Mouse (Mus musculus) limb, embryonic 12.5 days (tissue): Measurements from ENCODE around the gene Etaa1. TPM values are rescaled to one million over a fixed set of nuclear protein-coding genes. Genes with fewer than 3 reads are reported as not detected.
"Not testable (repeated sequence)": the region's sequence is repeated elsewhere in the genome, so short reads cannot be mapped to it uniquely, and the experiment has no call there.

Source experiments
- ATAC-seq: fragments of 200-750 bp; cut with Nextera tagmentation; 2 replicates; pipeline ENCODE4 v1.8.0; 2017; ENCODE audit warnings: low read depth, moderate TSS enrichment; ENCODE audit not compliant: insufficient number of reproducible peaks, insufficient read depth, low FRiP score, low TSS enrichment
- H3K27ac ChIP-seq: fragments of 300-500 bp; sonication (generic); 2 replicates; pipeline ENCODE4 v1.5.1; 2016; ENCODE audit warnings: mild to moderate bottlenecking, moderate library complexity
- H3K27me3 ChIP-seq: fragments of 300-500 bp; sonication (generic); 2 replicates; pipeline ENCODE4 v1.6.1; 2016; ENCODE audit warnings: mild to moderate bottlenecking, moderate library complexity
- H3K36me3 ChIP-seq: fragments of 300-500 bp; sonication (generic); 2 replicates; pipeline ENCODE4 v1.6.1; 2016; ENCODE audit warnings: mild to moderate bottlenecking, moderate library complexity
- H3K4me1 ChIP-seq: fragments of 300-500 bp; sonication (generic); replicated peaks from 2 replicates; pipeline ENCODE4 v1.6.1; 2016
- H3K4me2 ChIP-seq: fragments of 300-500 bp; sonication (generic); 2 replicates; pipeline ENCODE4 v1.6.1; 2016; ENCODE audit warnings: mild to moderate bottlenecking, moderate library complexity
- H3K4me3 ChIP-seq: fragments of 300-500 bp; sonication (generic); replicated peaks from 2 replicates; pipeline ENCODE4 v1.5.1; 2016; ENCODE audit warnings: mild to moderate bottlenecking
- H3K9ac ChIP-seq: fragments of 300-500 bp; sonication (generic); replicated peaks from 2 replicates; pipeline ENCODE4 v1.6.1; 2016; ENCODE audit warnings: mild to moderate bottlenecking, moderate library complexity
- H3K9me3 ChIP-seq: fragments of 300-500 bp; sonication (generic); 2 replicates; pipeline ENCODE4 v1.6.1; 2016; ENCODE audit warnings: mild to moderate bottlenecking, moderate library complexity
- WGBS: fragments of 180-500 bp; shearing (Covaris S2); methylation state at CpG from one replicate; pipeline ENCODE4 v1.1.7; 2016; 5-methylcytosine and 5-hydroxymethylcytosine counted together
- polyA plus RNA-seq: library from polyadenylated mRNA; unstranded; fragments of >200 nt; fragmentation: Nextera tagmentation; extraction: Ambion mirVana; gene quantifications from 2 replicates; pipeline ENCODE4 v1.2.1, GENCODE M21; 2016

The Etaa1 gene
- polyA plus RNA-seq, 1 experiment from 2014 or later = 15.3 TPM

DNA sequence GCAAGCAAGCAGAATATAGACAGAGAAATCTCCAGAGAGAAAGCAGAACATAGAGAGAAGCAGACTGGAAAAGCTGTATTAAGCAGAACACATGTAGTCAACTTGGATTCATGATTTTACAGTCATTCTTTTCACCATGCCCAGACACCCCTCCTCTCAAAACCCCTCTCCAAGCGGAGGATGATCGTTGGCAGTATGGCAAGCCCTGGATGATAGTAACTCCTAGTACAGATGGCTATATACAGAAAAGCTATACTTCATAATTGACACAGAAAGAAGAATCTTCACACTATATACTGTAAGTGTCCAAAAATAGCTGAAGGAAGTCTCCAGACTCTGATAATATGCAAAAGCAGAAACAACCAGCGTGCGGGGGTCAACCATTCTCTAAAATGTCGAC lies 36.6 kb downstream of the Etaa1 start:
- Histone ChIP-seq H3K36me3 (no peaks in the 10 kb centered on the region), H3K27ac (no peak overlapping the region), H3K4me1 (no peaks in the 10 kb centered on the region), H3K9ac (no peak overlapping the region), H3K9me3 (no peaks in the 10 kb centered on the region), H3K4me3 (no peak overlapping the region), H3K27me3 (no peaks in the 10 kb centered on the region), H3K4me2 (no peak overlapping the region)
- ATAC-seq = no peak
- WGBS = 89% methylated on average over 5 of the region's 5 CpGs

DNA sequence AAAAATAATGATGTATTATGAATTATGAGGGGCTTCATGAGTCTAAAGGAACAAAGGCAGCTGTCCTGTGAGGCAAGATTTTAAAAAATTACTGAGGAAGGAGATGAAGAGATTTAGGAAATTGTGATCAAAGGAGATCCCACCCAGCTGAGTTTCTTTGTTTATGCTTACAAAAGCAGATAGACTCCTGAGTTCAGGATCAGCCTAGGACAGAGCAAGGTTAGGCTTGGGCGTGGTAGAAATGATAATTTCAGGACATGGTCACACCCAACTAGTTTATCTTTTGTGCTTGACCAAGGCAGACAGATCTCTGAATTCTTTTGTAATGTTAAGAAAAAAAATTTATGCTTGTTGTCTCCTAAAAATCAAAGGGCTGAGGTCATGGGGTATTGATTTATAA lies 37.2 kb downstream of the Etaa1 start:
- Histone ChIP-seq H3K4me2 (no peak overlapping the region), H3K4me1 (no peaks in the 10 kb centered on the region), H3K9me3 (no peaks in the 10 kb centered on the region), H3K27ac (no peak overlapping the region), H3K36me3 (no peaks in the 10 kb centered on the region), H3K27me3 (no peaks in the 10 kb centered on the region), H3K4me3 (no peak overlapping the region), H3K9ac (no peak overlapping the region)
- 92% methylated on average over 1 of the region's 1 CpGs for WGBS
- no peak for ATAC-seq

- WGBS = 89% methylated on average over 4 of the region's 4 CpGs
Measured at GRCm38 (mm10) chr11:17900996-17901395, 52.7 kb downstream of the Etaa1 start.

More at GRCm38 (mm10) chr11:17900996-17901395, 52.7 kb downstream of the Etaa1 start:
- H3K4me1 ChIP-seq, H3K27ac ChIP-seq, H3K9ac ChIP-seq, H3K4me2 ChIP-seq, H3K9me3 ChIP-seq, H3K4me3 ChIP-seq, H3K36me3 ChIP-seq, H3K27me3 ChIP-seq, ATAC-seq: not testable (repeated sequence)
